Mouse (Mus musculus) activated CD4-positive, CD25-positive, alpha-beta regulatory T cell, adult 4 months (primary cell): ENCODE results near the gene Tmem270. TPM values are rescaled to one million over a fixed set of nuclear protein-coding genes. Genes with fewer than 3 reads are reported as not detected.

Experiments used
- ATAC-seq: one replicate; pipeline ENCODE4 v1.8.0; 2017
- polyA plus RNA-seq, 2 experiments: library from polyadenylated mRNA; unstranded; fragments of 100-300 nt; shearing (Covaris generic); gene quantifications; one replicate each; pipeline ENCODE4 v1.2.1; 2017

Tmem270 gene
- polyA plus RNA-seq, 2 experiments from 2014 or later = not detected

GRCm38 (mm10) chr5:134926726-134927125 is 20.2 kb upstream of the Tmem270 start:
- no peak for ATAC-seq

DNA sequence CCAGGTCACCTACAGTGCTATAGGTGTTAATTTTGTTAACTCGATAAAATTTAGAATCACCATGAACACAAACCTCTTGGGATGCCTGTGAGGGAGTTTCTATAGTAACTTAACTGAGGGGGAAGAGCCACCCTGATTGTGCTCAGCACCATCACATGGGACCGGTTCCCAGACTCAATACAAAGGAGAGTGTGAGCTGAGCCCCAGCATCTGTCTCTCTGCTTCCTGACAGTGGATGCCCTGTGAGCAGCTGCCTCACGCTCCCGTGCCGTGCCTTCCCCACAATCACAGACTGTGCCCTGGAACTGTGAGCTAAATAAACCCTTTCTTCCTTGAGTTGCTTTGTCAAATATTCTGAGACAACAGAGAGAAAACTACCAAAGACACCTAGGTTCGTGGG is 16.6 kb upstream of the Tmem270 start:
- ATAC-seq = no peak

DNA sequence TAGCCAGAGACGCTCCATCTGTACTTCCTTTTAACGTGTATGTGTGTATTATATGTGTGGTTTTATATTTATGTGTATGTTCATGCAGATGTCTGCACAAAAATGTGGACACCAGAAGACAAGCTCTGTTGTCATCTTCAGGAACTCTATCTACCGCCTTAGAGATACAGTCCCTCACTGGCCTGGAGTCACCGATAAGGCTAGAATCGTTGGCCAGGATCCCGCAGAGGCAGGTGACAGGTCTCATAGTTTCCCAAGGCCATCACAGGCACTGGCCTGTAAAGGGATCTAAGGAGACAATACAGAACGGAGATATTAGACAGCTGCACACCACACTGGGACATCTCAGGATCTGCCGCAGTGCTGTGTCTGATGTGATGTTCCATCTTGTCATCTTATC is 14.6 kb upstream of the Tmem270 start:
- ATAC-seq = no peak

DNA sequence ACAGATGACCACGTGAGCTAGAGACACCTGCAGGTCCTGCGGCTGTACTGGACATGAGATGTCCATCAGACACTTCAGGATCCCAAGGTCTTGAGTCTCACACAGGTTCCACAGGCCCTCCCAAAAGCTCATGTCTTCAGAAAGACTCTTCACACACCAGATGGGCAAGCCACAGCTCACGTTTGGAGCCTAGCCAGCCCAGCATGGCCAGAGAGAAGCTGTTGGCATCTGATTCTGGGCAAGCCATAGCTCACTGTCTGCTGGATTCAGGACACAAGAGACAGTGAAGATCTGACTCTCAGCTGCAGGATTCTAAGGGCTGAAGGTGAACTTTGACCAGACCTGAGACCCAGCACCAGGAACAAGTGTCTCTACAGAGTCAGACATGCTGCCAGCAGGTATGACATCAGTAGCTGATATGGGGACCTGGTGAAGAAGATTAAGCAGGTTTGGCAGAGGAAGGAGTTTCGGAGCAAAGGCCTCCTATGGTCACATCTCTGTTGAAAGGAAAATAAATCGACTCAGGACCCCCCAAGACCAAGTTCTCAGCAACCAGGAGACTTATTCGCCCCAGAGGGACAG is 13.7 kb upstream of the Tmem270 start:
- no peak for ATAC-seq

- no peak for ATAC-seq
Measured at GRCm38 (mm10) chr5:134919097-134919496, 12.6 kb upstream of the Tmem270 start.

- ATAC-seq = peak; percentile 36
Measured at GRCm38 (mm10) chr5:134918071-134918832, 11.7 kb upstream of the Tmem270 start.

DNA sequence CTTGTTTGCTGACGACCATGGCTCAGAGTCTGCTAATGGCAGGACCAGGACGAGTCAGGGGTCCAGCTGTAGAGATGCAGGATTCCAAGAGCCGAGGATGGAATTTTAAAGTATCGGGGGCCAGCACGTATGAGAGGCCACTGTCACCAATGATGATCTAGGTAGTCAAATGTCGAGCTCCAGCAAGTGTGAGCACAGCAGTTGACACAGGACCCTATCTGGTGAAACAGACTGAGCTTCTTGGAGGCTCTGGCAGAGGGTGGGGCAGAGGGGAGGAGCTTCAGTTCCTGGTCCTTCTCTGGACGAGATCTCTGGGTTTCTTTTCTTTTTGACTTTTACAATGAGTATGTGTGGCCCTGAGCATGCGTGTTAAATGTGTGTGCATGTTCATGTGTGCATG is 8.8 kb upstream of the Tmem270 start, which contains the start of gene Cldn13:
Cldn13 (minus strand) TSS at position 216 of the 400 bp plus-strand sequence.
- ATAC-seq = no peak

- no peak for ATAC-seq
Measured at GRCm38 (mm10) chr5:134914510-134914909, 8.0 kb upstream of the Tmem270 start.

- no peak for ATAC-seq
Measured at GRCm38 (mm10) chr5:134913753-134914152, 7.2 kb upstream of the Tmem270 start.

DNA sequence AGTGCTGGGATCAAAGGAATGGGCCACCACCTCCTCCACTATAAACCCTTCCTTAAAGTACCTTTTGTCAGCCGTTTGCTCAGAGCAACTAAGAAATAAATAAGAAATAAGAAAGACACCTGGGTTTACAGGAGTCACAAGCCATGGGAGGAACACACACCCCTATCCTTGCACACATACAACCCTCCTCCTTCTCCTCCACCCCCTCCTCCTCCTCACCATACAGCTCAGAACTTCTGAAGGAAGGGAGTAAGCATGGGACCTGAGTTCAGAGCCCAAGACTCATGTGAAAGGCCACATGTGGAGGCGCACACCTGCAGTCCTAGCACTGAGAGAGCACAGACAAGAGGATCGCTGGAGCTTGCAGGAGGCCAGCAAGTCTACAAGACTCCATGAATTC is 6.8 kb upstream of the Tmem270 start:
- ATAC-seq = no peak

GRCm38 (mm10) chr5:134911901-134912300 is 5.4 kb upstream of the Tmem270 start:
- ATAC-seq = no peak

DNA sequence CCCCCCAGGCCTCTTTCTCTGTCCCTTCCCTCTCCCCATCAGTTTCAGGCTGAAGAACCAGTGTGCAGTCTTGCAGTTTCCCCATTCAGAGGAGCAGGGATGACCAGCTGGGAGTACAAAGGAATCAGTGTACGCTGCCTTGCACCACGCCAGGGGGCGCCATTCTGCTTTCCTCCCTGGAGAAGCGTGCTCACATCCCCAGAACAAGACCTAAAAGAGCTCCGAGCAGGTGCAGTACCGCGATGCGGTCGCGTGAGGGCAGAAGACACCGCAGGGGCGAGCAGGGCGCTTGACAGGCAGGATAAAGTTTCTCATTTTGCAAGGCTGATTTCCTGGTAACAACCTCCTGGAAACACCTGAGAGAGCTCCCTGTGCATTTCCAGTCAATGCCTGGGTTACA is 602 bp upstream of the Tmem270 start:
- ATAC-seq = peak; percentile 91

- ATAC-seq = no peak
Measured at GRCm38 (mm10) chr5:134901644-134902027, 4.9 kb downstream of the Tmem270 start.

- ATAC-seq = no peak
Measured at GRCm38 (mm10) chr5:134901012-134901643, 5.4 kb downstream of the Tmem270 start.

- no peak for ATAC-seq
Measured at GRCm38 (mm10) chr5:134897596-134897995, 8.9 kb downstream of the Tmem270 start.

DNA sequence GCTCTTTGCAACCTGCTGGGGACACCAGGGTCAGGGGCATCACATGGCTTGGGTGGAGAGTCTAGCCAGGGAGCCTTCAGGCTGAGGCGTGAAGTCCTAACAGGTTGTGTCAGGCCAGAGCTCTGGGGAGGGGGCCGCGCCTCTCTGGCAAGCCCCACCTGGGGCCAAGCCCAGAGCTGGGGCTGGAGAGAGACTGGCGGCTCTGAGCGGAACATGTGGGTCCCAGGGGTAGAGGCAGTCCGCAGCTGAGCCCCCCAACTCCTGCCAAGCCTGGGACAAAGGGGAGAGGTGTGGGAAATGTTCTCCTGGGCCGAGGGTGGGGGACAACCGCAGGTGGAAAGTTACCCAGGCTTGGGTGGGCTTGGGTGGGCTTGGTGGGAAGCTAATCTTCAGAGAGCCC is 9.6 kb downstream of the Tmem270 start:
- ATAC-seq = no peak

GRCm38 (mm10) chr5:134895291-134895690 is 11.2 kb downstream of the Tmem270 start:
- ATAC-seq = no peak

DNA sequence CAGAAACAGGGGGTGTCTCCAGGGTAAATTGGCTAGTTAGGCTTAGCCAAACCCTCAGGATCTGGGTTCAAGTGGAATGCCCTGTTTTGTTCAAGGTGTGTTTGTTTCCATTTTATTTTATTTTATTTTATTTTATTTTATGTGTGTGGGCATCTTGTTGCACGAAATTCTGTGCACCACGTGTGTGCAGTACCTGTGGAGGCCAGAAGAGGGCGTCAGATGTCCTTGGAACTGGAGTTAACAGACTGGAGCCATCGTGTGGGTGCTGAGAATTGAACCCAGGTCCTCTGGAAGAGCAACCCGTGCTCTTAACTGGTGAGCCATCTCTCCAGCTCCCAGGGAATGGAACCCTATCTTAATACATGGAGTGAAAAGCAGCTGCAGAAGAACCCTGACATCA is 13.8 kb downstream of the Tmem270 start:
- ATAC-seq = no peak

- ATAC-seq = no peak
Measured at GRCm38 (mm10) chr5:134891552-134891951, 15.0 kb downstream of the Tmem270 start.

- no peak for ATAC-seq
Measured at GRCm38 (mm10) chr5:134890601-134891054, 15.9 kb downstream of the Tmem270 start.

- ATAC-seq = no peak
Measured at GRCm38 (mm10) chr5:134888505-134888904, 18.0 kb downstream of the Tmem270 start.

GRCm38 (mm10) chr5:134887447-134888335 is 18.8 kb downstream of the Tmem270 start:
- ATAC-seq = no peak

DNA sequence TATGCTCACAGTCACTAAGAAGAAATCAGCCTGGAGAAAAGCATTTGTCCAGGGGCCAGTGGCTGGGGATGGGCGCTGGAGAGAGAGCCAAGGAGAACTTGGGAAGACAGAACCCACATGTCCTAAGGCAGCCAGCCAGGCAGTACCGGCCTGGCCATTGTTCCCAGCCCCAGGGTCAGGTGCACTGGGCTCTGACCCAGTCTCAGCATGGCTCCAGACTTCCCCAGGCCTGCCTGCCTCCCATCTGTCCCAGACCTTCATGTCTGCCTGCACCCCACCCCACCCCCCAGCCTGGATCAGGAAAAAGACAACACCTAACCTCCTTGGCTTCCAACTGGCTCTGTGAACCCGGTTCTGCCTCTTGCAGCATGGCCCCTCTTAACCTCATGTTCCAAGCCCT is 23.5 kb downstream of the Tmem270 start:
- no peak for ATAC-seq
